Mouse (Mus musculus): ENCODE results near the gene Csmd2.

The Csmd2 gene

GRCm38 (mm10) chr4:128139991-128140390, 152.3 kb downstream of the Csmd2 start:
- no peak for DNase-seq (ENCODE audit: low read depth, low spot score)

- no peak for DNase-seq (ENCODE audit: low read depth, low spot score)
These were observed 153.8 kb downstream of the Csmd2 start for GRCm38 (mm10) chr4:128141161-128142101.

- DNase-seq (ENCODE audit: low read depth, low spot score) = no peak
These were observed 154.6 kb downstream of the Csmd2 start for GRCm38 (mm10) chr4:128142279-128142678.

GRCm38 (mm10) chr4:128143147-128143546, 155.5 kb downstream of the Csmd2 start:
- no peak for DNase-seq (ENCODE audit: low read depth, low spot score)

- DNase-seq (ENCODE audit: low read depth, low spot score) = no peak
These were observed 161.9 kb downstream of the Csmd2 start for GRCm38 (mm10) chr4:128149524-128149923.

- no peak for DNase-seq (ENCODE audit: low read depth, low spot score)
These were observed 164.4 kb downstream of the Csmd2 start for GRCm38 (mm10) chr4:128152066-128152465.

GRCm38 (mm10) chr4:128153144-128153543, 165.5 kb downstream of the Csmd2 start:
- no peak for DNase-seq (ENCODE audit: low read depth, low spot score)

GRCm38 (mm10) chr4:128155226-128155625, 167.6 kb downstream of the Csmd2 start:
- DNase-seq (ENCODE audit: low read depth, low spot score) = no peak

- no peak for DNase-seq (ENCODE audit: low read depth, low spot score)
These were observed 173.0 kb downstream of the Csmd2 start for GRCm38 (mm10) chr4:128160656-128161055.

GRCm38 (mm10) chr4:128170181-128170580, 182.5 kb downstream of the Csmd2 start:
- DNase-seq (ENCODE audit: low read depth, low spot score) = no peak

GRCm38 (mm10) chr4:128171233-128171632, 183.6 kb downstream of the Csmd2 start:
- DNase-seq (ENCODE audit: low read depth, low spot score) = no peak

- DNase-seq (ENCODE audit: low read depth, low spot score) = no peak
These were observed 184.0 kb downstream of the Csmd2 start for GRCm38 (mm10) chr4:128171701-128172100.

GRCm38 (mm10) chr4:128178974-128179373, 191.3 kb downstream of the Csmd2 start:
- no peak for DNase-seq (ENCODE audit: low read depth, low spot score)

- DNase-seq (ENCODE audit: low read depth, low spot score) = no peak
These were observed 191.9 kb downstream of the Csmd2 start for GRCm38 (mm10) chr4:128179581-128179980.

- DNase-seq (ENCODE audit: low read depth, low spot score) = no peak
These were observed 197.1 kb downstream of the Csmd2 start for GRCm38 (mm10) chr4:128184747-128185146.

- DNase-seq (ENCODE audit: low read depth, low spot score) = no peak
These were observed 206.8 kb downstream of the Csmd2 start for GRCm38 (mm10) chr4:128194454-128194853.

GRCm38 (mm10) chr4:128217991-128218595, 230.4 kb downstream of the Csmd2 start:
- DNase-seq (ENCODE audit: low read depth, low spot score) = no peak

- no peak for DNase-seq (ENCODE audit: low read depth, low spot score)
These were observed 236.8 kb downstream of the Csmd2 start for GRCm38 (mm10) chr4:128224453-128224852.

- no peak for DNase-seq (ENCODE audit: low read depth, low spot score)
These were observed 240.0 kb downstream of the Csmd2 start for GRCm38 (mm10) chr4:128227377-128228316.

- DNase-seq (ENCODE audit: low read depth, low spot score) = no peak
These were observed 245.8 kb downstream of the Csmd2 start for GRCm38 (mm10) chr4:128233458-128233857.

GRCm38 (mm10) chr4:128239113-128239512, 251.5 kb downstream of the Csmd2 start:
- DNase-seq (ENCODE audit: low read depth, low spot score) = no peak
